Mouse (Mus musculus): ENCODE results near the gene Atf6b. TPM values are rescaled to one million over a fixed set of nuclear protein-coding genes. Genes with fewer than 3 reads are reported as not detected.

The Atf6b gene
- polyA plus RNA-seq, 1 experiment from 2014 or later, result 62.0 TPM

GRCm38 (mm10) chr17:34629221-34629751, 17.7 kb upstream of the Atf6b start, which contains the start of gene Prrt1:
Gene Prrt1 (plus strand): TSS chr17:34629533.
- 6% methylated on average over 16 of the region's 16 CpGs for WGBS
- Histone ChIP-seq H3K9me3 (replicated peaks; ENCODE audit: low read length) (no peaks in the 10 kb centered on the region), H3K27me3 (ENCODE audit: insufficient read depth, low read length) (0 out of 2 replicates have a peak, but pooled peaks cover 9% of the 10 kb centered on the region), H3K4me3 (replicated peaks; ENCODE audit: low read depth, low read length) (peak within 1 kb of the TSS; percentile 67), H3K4me2 (ENCODE audit: low read length) (peak within 1 kb of the TSS; percentile 89), H3K27ac (peak within 1 kb of the TSS; percentile 96), H3K9ac (ENCODE audit: low read depth, low read length) (peak within 1 kb of the TSS; percentile 74), H3K36me3 (ENCODE audit: insufficient read depth, low read length) (no peaks in the 10 kb centered on the region), H3K4me1 (replicated peaks; ENCODE audit: insufficient read depth, low read length) (peaks cover 43% of the 10 kb centered on the region)
- ATAC-seq (replicated peaks; ENCODE audit: low FRiP score, low read depth), result no peak
- DNase-seq (ENCODE audit: low spot score), result no peak
- no peak for TF ChIP-seq CTCF (IDR thresholded peaks at IDR 0.05; ENCODE audit: low read depth)

DNA sequence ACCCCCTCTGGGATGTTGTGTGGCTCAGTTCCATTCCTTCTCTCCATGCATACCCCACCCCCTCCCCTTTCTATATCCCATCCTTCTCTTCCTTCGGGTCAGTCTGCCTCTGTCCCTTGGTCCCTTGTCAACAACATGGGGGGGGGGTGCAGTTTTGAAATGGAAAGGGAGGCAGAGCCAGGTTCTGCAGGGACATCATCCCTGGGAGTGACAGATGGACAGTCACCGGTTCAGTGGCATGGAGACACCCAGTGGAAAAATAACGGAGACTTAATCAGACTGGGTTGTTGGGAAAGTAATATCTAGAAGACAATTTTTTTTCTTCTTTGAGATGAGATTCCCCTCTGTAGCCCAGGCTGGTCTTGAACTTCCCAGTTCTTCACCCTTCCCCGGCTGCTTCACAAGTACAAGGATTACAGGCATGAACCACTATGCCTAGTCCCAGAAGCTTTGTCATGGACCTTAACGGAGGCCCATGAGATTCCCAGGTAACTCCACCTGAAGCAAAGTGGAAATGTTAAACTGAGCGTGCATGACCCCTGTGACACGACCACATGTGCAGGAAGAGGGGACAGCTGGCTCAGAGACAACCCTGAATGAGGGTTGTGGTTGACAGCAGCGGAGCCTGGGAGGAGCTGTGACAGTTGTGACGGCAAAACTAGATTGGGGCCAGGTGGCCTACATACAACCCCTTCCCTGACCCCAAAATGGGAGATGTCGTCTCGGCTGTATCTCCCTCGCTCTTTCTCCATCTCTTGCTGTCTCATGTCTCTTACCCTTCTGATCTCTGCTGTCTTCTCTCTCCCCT, 16.9 kb upstream of the Atf6b start:
- Histone ChIP-seq H3K4me1 (replicated peaks; ENCODE audit: insufficient read depth, low read length) (peaks cover 43% of the 10 kb centered on the region), H3K4me2 (ENCODE audit: low read length) (peak overlapping the region; percentile 89), H3K27ac (no peak overlapping the region), H3K9ac (ENCODE audit: low read depth, low read length) (no peak overlapping the region; the same call in 1 of the 2 replicates), H3K4me3 (replicated peaks; ENCODE audit: low read depth, low read length) (0 out of 2 replicates have a peak overlapping the region, but pooled peaks have one; percentile 9), H3K27me3 (ENCODE audit: insufficient read depth, low read length) (0 out of 2 replicates have a peak, but pooled peaks cover 9% of the 10 kb centered on the region), H3K9me3 (replicated peaks; ENCODE audit: low read length) (no peaks in the 10 kb centered on the region), H3K36me3 (ENCODE audit: insufficient read depth, low read length) (no peaks in the 10 kb centered on the region)
- no peak for ATAC-seq (replicated peaks; ENCODE audit: low FRiP score, low read depth)
- WGBS, result 33% methylated on average over 12 of the region's 12 CpGs
- TF ChIP-seq CTCF (IDR thresholded peaks at IDR 0.05; ENCODE audit: low read depth), result no peak
- no peak for DNase-seq (ENCODE audit: low spot score)

DNA sequence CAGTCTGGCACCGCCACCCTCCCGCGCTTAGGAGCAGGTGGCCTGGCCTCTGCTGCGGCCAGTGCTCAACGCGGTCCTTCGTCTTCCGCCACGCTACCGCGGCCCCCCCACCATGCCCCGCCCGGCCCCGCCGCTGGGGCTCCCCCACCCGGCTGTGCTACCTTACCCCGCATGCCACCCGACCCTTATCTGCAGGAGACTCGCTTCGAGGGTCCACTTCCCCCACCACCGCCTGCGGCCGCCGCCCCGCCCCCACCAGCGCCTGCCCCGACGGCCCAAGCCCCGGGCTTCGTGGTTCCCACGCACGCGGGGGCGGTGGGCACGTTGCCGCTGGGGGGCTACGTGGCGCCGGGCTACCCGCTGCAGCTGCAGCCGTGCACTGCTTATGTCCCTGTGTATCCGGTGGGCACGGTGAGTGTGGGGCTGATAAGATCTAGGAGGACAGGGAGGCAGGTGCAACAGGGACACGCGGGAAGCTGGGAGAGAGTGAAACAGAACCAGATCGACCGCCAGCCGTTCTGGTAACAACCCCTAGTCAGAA, 16.1 kb upstream of the Atf6b start:
- TF ChIP-seq CTCF (IDR thresholded peaks at IDR 0.05; ENCODE audit: low read depth), result no peak
- no peak for DNase-seq (ENCODE audit: low spot score)
- Histone ChIP-seq H3K9ac (ENCODE audit: low read depth, low read length) (peak overlapping the region; percentile 31), H3K4me3 (replicated peaks; ENCODE audit: low read depth, low read length) (peak overlapping the region; percentile 23; the same call in 1 of the 2 replicates), H3K36me3 (ENCODE audit: insufficient read depth, low read length) (no peaks in the 10 kb centered on the region), H3K27me3 (ENCODE audit: insufficient read depth, low read length) (0 out of 2 replicates have a peak, but pooled peaks cover 9% of the 10 kb centered on the region), H3K4me2 (ENCODE audit: low read length) (peak overlapping the region; percentile 50), H3K9me3 (replicated peaks; ENCODE audit: low read length) (no peaks in the 10 kb centered on the region), H3K27ac (no peak overlapping the region), H3K4me1 (replicated peaks; ENCODE audit: insufficient read depth, low read length) (peaks cover 43% of the 10 kb centered on the region)
- WGBS, result 3% methylated on average over 47 of the region's 48 CpGs
- ATAC-seq (replicated peaks; ENCODE audit: low FRiP score, low read depth), result no peak

DNA sequence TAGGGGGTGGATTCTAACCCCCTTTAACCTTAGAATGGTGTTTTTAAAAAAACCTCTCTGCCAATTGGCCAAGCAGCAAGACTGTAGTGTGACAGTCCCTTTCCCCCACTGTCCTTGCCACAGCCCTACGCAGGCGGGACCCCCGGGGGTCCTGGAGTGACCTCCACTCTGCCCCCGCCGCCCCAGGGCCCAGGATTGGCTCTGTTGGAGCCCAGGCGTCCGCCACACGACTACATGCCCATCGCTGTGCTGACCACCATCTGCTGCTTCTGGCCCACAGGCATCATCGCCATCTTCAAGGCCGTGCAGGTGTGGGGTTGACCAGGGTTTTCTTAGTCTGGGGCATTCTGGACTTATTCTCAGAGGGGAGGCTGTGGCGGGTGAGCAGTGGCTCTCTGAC, 15.3 kb upstream of the Atf6b start:
- Histone ChIP-seq H3K4me3 (replicated peaks; ENCODE audit: low read depth, low read length) (peak overlapping the region; percentile 26), H3K27me3 (ENCODE audit: insufficient read depth, low read length) (0 out of 2 replicates have a peak, but pooled peaks cover 9% of the 10 kb centered on the region), H3K36me3 (ENCODE audit: insufficient read depth, low read length) (no peaks in the 10 kb centered on the region), H3K9me3 (replicated peaks; ENCODE audit: low read length) (no peaks in the 10 kb centered on the region), H3K4me1 (replicated peaks; ENCODE audit: insufficient read depth, low read length) (peaks cover 37% of the 10 kb centered on the region), H3K9ac (ENCODE audit: low read depth, low read length) (peak overlapping the region; percentile 38; the same call in 1 of the 2 replicates), H3K4me2 (ENCODE audit: low read length) (peak overlapping the region; percentile 61), H3K27ac (no peak overlapping the region)
- no peak for ATAC-seq (replicated peaks; ENCODE audit: low FRiP score, low read depth)
- WGBS, result 12% methylated on average over 12 of the region's 12 CpGs
- TF ChIP-seq CTCF (IDR thresholded peaks at IDR 0.05; ENCODE audit: low read depth), result no peak
- no peak for DNase-seq (ENCODE audit: low spot score)

- H3K9me3 ChIP-seq (replicated peaks; ENCODE audit: low read length), result no peaks in the 10 kb centered on the region
- peaks cover 37% of the 10 kb centered on the region for H3K4me1 ChIP-seq (replicated peaks; ENCODE audit: insufficient read depth, low read length)
- no peaks in the 10 kb centered on the region for H3K36me3 ChIP-seq (ENCODE audit: insufficient read depth, low read length)
- peak overlapping the region; percentile 61 for H3K4me2 ChIP-seq (ENCODE audit: low read length)
- H3K27me3 ChIP-seq (ENCODE audit: insufficient read depth, low read length), result 0 out of 2 replicates have a peak, but pooled peaks cover 9% of the 10 kb centered on the region
- no peak overlapping the region for H3K27ac ChIP-seq
- H3K4me3 ChIP-seq (replicated peaks; ENCODE audit: low read depth, low read length), result peak overlapping the region; percentile 26
- 0 out of 2 replicates have a peak, but pooled peaks have one; percentile 3 for TF ChIP-seq CTCF (IDR thresholded peaks at IDR 0.05; ENCODE audit: low read depth)
- DNase-seq (ENCODE audit: low spot score), result peak; percentile 78
- 2% methylated on average over 26 of the region's 26 CpGs for WGBS
- H3K9ac ChIP-seq (ENCODE audit: low read depth, low read length), result peak overlapping the region; percentile 38; the same call in 1 of the 2 replicates
- peak; percentile 38 for ATAC-seq (replicated peaks; ENCODE audit: low FRiP score, low read depth)
Observed at GRCm38 (mm10) chr17:34632261-34632691, 14.7 kb upstream of the Atf6b start.

DNA sequence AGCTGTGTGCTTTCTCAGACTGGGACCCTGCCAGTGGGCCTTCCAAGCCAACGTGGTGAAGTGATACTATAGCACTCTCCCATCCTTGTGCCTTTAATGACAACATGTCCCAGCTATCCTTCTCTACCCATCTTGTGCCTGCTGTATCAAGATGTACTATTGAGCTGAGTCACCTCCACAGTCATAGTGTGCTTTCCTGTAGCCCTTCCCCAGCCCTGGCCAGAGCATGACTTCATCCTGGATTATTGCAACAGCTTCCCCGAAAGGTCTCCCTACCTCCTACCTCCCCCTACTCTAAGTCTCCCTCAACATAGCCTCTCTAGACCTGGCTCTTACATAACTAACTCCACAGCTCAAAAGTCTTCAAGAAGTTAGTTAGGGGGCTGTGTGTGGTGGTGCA, 11.3 kb upstream of the Atf6b start:
- Histone ChIP-seq H3K27me3 (ENCODE audit: insufficient read depth, low read length) (0 out of 2 replicates have a peak, but pooled peaks cover 6% of the 10 kb centered on the region), H3K9ac (ENCODE audit: low read depth, low read length) (no peak overlapping the region), H3K9me3 (replicated peaks; ENCODE audit: low read length) (no peaks in the 10 kb centered on the region), H3K4me2 (ENCODE audit: low read length) (no peak overlapping the region), H3K27ac (no peak overlapping the region), H3K4me1 (replicated peaks; ENCODE audit: insufficient read depth, low read length) (peaks cover 19% of the 10 kb centered on the region), H3K4me3 (replicated peaks; ENCODE audit: low read depth, low read length) (no peak overlapping the region), H3K36me3 (ENCODE audit: insufficient read depth, low read length) (no peaks in the 10 kb centered on the region)
- ATAC-seq (replicated peaks; ENCODE audit: low FRiP score, low read depth) (no peak), DNase-seq (ENCODE audit: low spot score) (no peak)
- TF ChIP-seq CTCF (IDR thresholded peaks at IDR 0.05; ENCODE audit: low read depth), result no peak
- WGBS, result 68% methylated on average over 2 of the region's 2 CpGs

Data from kidney, postnatal 0 days (tissue).